Mouse (Mus musculus): Measurements from ENCODE around the gene Hoxa10.

Hoxa10 gene

GRCm38 (mm10) chr6:52182793-52183192, 57.9 kb downstream of the Hoxa10 start:
- DNase-seq (ENCODE audit: inconsistent ontology term) = no peak

GRCm38 (mm10) chr6:52182030-52182429, 58.6 kb downstream of the Hoxa10 start:
- no peak for DNase-seq (ENCODE audit: inconsistent ontology term)

Measured in Muller cell, postnatal 12 days (primary cell).